Mouse (Mus musculus): ENCODE measurements around the gene Abi3.

The Abi3 gene

DNA sequence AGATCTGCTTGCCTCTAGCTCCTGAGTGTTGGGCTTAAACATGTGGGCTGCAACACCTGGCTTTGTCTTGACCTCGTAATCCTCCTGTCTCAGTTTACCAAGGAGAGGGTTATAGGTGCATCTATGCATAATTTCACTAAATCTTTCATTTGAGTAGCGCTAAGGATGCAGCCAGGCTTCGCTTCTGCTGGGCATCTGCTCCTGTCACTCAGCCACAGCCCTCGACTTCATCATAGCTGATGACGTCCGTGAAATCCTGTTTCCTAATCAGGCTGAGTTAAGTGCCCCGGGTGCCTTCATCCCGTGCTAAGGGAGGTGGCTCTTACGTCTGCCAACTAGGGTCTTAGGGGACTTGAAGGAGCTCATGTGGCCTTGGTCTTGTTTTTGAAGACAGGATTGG is 58.3 kb downstream of the Abi3 start:
- no peak for DNase-seq (ENCODE audit: low spot score)

- DNase-seq (ENCODE audit: low spot score): no peak
These were observed 58.8 kb downstream of the Abi3 start for GRCm38 (mm10) chr11:95783457-95783856.

- DNase-seq (ENCODE audit: low spot score): no peak
These were observed 60.7 kb downstream of the Abi3 start for GRCm38 (mm10) chr11:95781557-95781956.

DNA sequence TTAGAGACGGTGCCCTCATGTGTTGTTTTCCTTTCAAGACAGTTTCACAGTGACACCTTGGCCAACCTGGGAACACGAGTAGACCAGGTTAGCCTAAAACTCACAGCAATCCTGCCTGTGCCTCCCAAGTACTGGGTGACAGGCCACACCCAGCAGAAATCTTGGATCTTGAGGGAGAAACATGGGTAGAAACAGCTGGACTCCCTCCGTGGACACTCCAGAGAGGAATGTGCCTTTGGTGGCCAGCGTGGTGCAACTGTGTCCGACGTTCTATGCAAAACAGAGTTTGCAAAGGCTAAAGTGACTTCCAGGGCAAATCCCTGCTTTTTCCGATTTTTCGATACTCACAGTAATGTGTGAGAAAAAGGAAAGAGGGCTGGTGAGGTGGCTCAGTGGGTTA is 61.8 kb downstream of the Abi3 start:
- DNase-seq (ENCODE audit: low spot score): no peak

Measured in retina, embryonic 14.5 days (tissue).